Mouse (Mus musculus) hindbrain, embryonic 13.5 days (tissue): Measurements from ENCODE around the gene Zbed3. TPM values are rescaled to one million over a fixed set of nuclear protein-coding genes. Genes with fewer than 3 reads are reported as not detected.
A peak's percentile ranks its signal among the peaks of the same experiment; 100 is the strongest.
"Not testable (repeated sequence)": the region's sequence is repeated elsewhere in the genome, so short reads cannot be mapped to it uniquely, and the experiment has no call there.

ENCODE experiments used
- ATAC-seq: fragments of 200-750 bp; cut with Nextera tagmentation; 2 replicates; pipeline ENCODE4 v1.8.0; 2017; ENCODE audit warnings: moderate TSS enrichment; ENCODE audit not compliant: low FRiP score
- H3K27ac ChIP-seq: fragments of 300-500 bp; sonication (generic); 2 replicates; pipeline ENCODE4 v1.5.1; 2015; ENCODE audit warnings: inconsistent platforms, mild to moderate bottlenecking, moderate library complexity
- H3K27me3 ChIP-seq: fragments of 300-500 bp; sonication (generic); 2 replicates; pipeline ENCODE4 v1.6.1; 2015; ENCODE audit warnings: mild to moderate bottlenecking, inconsistent platforms
- H3K36me3 ChIP-seq: fragments of 300-500 bp; sonication (generic); 2 replicates; pipeline ENCODE4 v1.6.1; 2015; ENCODE audit warnings: mild to moderate bottlenecking, inconsistent platforms
- H3K4me1 ChIP-seq: fragments of 300-500 bp; sonication (generic); replicated peaks from 2 replicates; pipeline ENCODE4 v1.6.1; 2015; ENCODE audit warnings: inconsistent platforms
- H3K4me2 ChIP-seq: fragments of 300-500 bp; sonication (generic); 2 replicates; pipeline ENCODE4 v1.6.1; 2015; ENCODE audit warnings: inconsistent platforms, mild to moderate bottlenecking, moderate library complexity
- H3K4me3 ChIP-seq: fragments of 300-500 bp; sonication (generic); 2 replicates; pipeline ENCODE4 v1.5.1; 2015; ENCODE audit warnings: mild to moderate bottlenecking, inconsistent platforms
- H3K9ac ChIP-seq: fragments of 300-500 bp; sonication (generic); 2 replicates; pipeline ENCODE4 v1.6.1; 2015; ENCODE audit warnings: mild to moderate bottlenecking, inconsistent platforms
- H3K9me3 ChIP-seq: fragments of 300-500 bp; sonication (generic); 2 replicates; pipeline ENCODE4 v1.6.1; 2016; ENCODE audit warnings: inconsistent platforms
- WGBS: fragments of 180-500 bp; shearing (Covaris S2); methylation state at CpG from one replicate; pipeline ENCODE4 v1.1.7; 2015; 5-methylcytosine and 5-hydroxymethylcytosine counted together
- polyA plus RNA-seq: library from polyadenylated mRNA; unstranded; fragments of >200 nt; fragmentation: Nextera tagmentation; extraction: Ambion mirVana; gene quantifications from 2 replicates; pipeline ENCODE4 v1.2.1, GENCODE M21; 2015

Zbed3 gene
- polyA plus RNA-seq, 1 experiment from 2014 or later = 41.0 TPM

GRCm38 (mm10) chr13:95345869-95346268 lies 22.5 kb downstream of the Zbed3 start:
- Histone ChIP-seq H3K4me1 (0 out of 2 replicates have a peak, but pooled peaks cover 3% of the 10 kb centered on the region), H3K27me3 (no peaks in the 10 kb centered on the region), H3K36me3 (peaks cover 18% of the 10 kb centered on the region), H3K9me3 (no peaks in the 10 kb centered on the region), H3K9ac (no peak overlapping the region), H3K4me3 (no peak overlapping the region), H3K4me2 (no peak overlapping the region), H3K27ac (no peak overlapping the region)
- no peak for ATAC-seq
- WGBS = 53% methylated on average over 6 of the region's 6 CpGs

- Histone ChIP-seq H3K9me3 (no peaks in the 10 kb centered on the region), H3K4me2 (no peak overlapping the region), H3K27ac (no peak overlapping the region), H3K4me3 (no peak overlapping the region), H3K4me1 (0 out of 2 replicates have a peak, but pooled peaks cover 3% of the 10 kb centered on the region), H3K27me3 (no peaks in the 10 kb centered on the region), H3K9ac (no peak overlapping the region), H3K36me3 (peaks cover 30% of the 10 kb centered on the region)
- ATAC-seq = peak; percentile 66; the same call in 1 of the 2 replicates
- 34% methylated on average over 8 of the region's 8 CpGs for WGBS
Observed at GRCm38 (mm10) chr13:95347018-95347696, 23.7 kb downstream of the Zbed3 start.

DNA sequence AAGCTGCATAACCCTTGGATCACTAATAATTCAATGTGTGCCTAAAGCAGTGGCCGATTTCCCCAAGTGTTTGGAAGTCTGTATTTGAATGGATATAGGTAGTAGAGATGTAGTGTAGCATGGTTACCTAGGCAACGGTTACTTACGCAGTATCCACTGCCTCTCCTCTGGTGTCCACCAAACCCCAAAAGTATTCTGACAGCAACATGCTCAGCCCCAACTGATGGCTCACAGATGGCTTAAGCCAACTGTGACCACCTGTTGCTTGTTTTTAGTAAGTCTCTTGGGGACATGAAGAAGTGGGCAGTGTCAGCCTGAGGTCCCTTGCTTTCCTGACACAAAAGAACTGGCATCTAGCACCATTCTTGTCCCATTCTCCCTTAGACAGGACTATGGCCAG lies 25.1 kb downstream of the Zbed3 start:
- Histone ChIP-seq H3K9ac (no peak overlapping the region), H3K4me2 (no peak overlapping the region), H3K27me3 (no peaks in the 10 kb centered on the region), H3K4me1 (0 out of 2 replicates have a peak, but pooled peaks cover 3% of the 10 kb centered on the region), H3K27ac (no peak overlapping the region), H3K36me3 (peaks cover 41% of the 10 kb centered on the region), H3K4me3 (no peak overlapping the region), H3K9me3 (no peaks in the 10 kb centered on the region)
- WGBS = 81% methylated on average over 3 of the region's 3 CpGs
- ATAC-seq = no peak

GRCm38 (mm10) chr13:95358223-95358622 lies 34.8 kb downstream of the Zbed3 start:
- Histone ChIP-seq H3K4me3 (no peak overlapping the region), H3K27me3 (no peaks in the 10 kb centered on the region), H3K36me3 (peaks cover 92% of the 10 kb centered on the region), H3K4me2 (no peak overlapping the region), H3K27ac (no peak overlapping the region), H3K9me3 (no peaks in the 10 kb centered on the region), H3K4me1 (no peaks in the 10 kb centered on the region), H3K9ac (no peak overlapping the region)
- WGBS = 93% methylated on average over 2 of the region's 2 CpGs
- ATAC-seq = no peak

GRCm38 (mm10) chr13:95363440-95363839 lies 40.0 kb downstream of the Zbed3 start:
- WGBS = 74% methylated on average over 4 of the region's 4 CpGs
- Histone ChIP-seq H3K4me2 (no peak overlapping the region), H3K4me3 (no peak overlapping the region), H3K9ac (no peak overlapping the region), H3K27me3 (no peaks in the 10 kb centered on the region), H3K9me3 (no peaks in the 10 kb centered on the region), H3K36me3 (peaks cover 74% of the 10 kb centered on the region), H3K27ac (no peak overlapping the region), H3K4me1 (no peaks in the 10 kb centered on the region)
- ATAC-seq = no peak

- no peak overlapping the region for H3K4me2 ChIP-seq
- H3K9me3 ChIP-seq = no peaks in the 10 kb centered on the region
- H3K36me3 ChIP-seq = peaks cover 75% of the 10 kb centered on the region
- H3K9ac ChIP-seq = no peak overlapping the region
- no peaks in the 10 kb centered on the region for H3K27me3 ChIP-seq
- 96% methylated on average over 8 of the region's 8 CpGs for WGBS
- no peak for ATAC-seq
- H3K4me3 ChIP-seq = no peak overlapping the region
- H3K27ac ChIP-seq = no peak overlapping the region
- H3K4me1 ChIP-seq = no peaks in the 10 kb centered on the region
Observed at GRCm38 (mm10) chr13:95366356-95366755, 42.9 kb downstream of the Zbed3 start.

- Histone ChIP-seq H3K4me2 (peak within 1 kb of the TSS; percentile 92), H3K4me1 (peaks cover 18% of the 10 kb centered on the region), H3K9ac (peak within 1 kb of the TSS; percentile 95), H3K4me3 (peak within 1 kb of the TSS; percentile 98), H3K27ac (peak within 1 kb of the TSS; percentile 84), H3K27me3 (0 out of 2 replicates have a peak, but pooled peaks cover 5% of the 10 kb centered on the region), H3K36me3 (peaks cover 16% of the 10 kb centered on the region), H3K9me3 (no peaks in the 10 kb centered on the region)
- under 1% methylated on average over 86 of the region's 86 CpGs for WGBS
- ATAC-seq = peak; percentile 98
Observed at GRCm38 (mm10) chr13:95374701-95375553, 51.5 kb downstream of the Zbed3 start, which contains the start of gene Aggf1. Gene Aggf1 (minus strand): TSS chr13:95375352.

- H3K9ac ChIP-seq = peak overlapping the region; percentile 95
- peak overlapping the region; percentile 92 for H3K4me2 ChIP-seq
- 0 out of 2 replicates have a peak, but pooled peaks cover 8% of the 10 kb centered on the region for H3K27me3 ChIP-seq
- ATAC-seq = peak; percentile 52
- H3K4me1 ChIP-seq = peaks cover 18% of the 10 kb centered on the region
- H3K27ac ChIP-seq = peak overlapping the region; percentile 84
- no peaks in the 10 kb centered on the region for H3K9me3 ChIP-seq
- H3K4me3 ChIP-seq = peak overlapping the region; percentile 98
- WGBS = 28% methylated on average over 6 of the region's 6 CpGs
- H3K36me3 ChIP-seq = peaks cover 10% of the 10 kb centered on the region
Observed at GRCm38 (mm10) chr13:95375554-95375914, 52.1 kb downstream of the Zbed3 start.

DNA sequence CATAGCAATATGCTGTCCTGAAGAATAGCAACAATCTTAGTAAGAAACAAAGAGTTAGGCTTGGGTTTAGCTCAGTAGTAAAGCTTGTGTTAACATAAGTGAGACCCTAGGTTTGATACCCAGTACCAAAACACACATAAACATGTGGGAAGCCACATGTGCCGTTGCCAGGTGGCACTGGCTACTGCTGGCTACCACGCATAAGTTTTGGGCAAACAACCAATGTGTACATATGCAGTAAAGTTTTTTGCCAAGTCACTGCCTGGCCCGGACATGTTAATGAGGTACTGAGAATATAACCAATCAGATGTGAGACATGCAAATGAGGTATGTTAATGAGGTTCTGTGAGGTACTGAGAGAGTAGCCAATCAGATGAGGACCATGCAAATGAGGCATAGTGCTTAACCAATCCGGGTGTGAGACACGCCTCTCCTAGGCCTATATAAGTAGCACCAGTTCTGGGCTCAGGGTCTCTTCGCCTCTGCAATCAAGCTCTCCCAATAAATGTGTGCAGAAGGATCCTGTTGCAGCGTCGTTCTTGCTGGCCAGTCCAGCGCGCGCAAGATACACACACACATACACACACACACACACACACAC lies 53.4 kb downstream of the Zbed3 start:
- not testable (repeated sequence) for ATAC-seq, H3K36me3 ChIP-seq, H3K9ac ChIP-seq, H3K27ac ChIP-seq, H3K27me3 ChIP-seq, H3K9me3 ChIP-seq, H3K4me2 ChIP-seq, H3K4me3 ChIP-seq
- H3K4me1 ChIP-seq = peaks cover 18% of the 10 kb centered on the region
- WGBS = 97% methylated on average over 11 of the region's 11 CpGs

- ATAC-seq = no peak
- H3K27me3 ChIP-seq = 0 out of 2 replicates have a peak, but pooled peaks cover 11% of the 10 kb centered on the region
- H3K9ac ChIP-seq = no peak overlapping the region
- H3K4me2 ChIP-seq = no peak overlapping the region
- no peaks in the 10 kb centered on the region for H3K36me3 ChIP-seq
- no peak overlapping the region for H3K4me3 ChIP-seq
- H3K27ac ChIP-seq = no peak overlapping the region
- no peaks in the 10 kb centered on the region for H3K9me3 ChIP-seq
- 91% methylated on average over 3 of the region's 3 CpGs for WGBS
- H3K4me1 ChIP-seq = peaks cover 8% of the 10 kb centered on the region
Observed at GRCm38 (mm10) chr13:95378696-95379095, 55.3 kb downstream of the Zbed3 start.

DNA sequence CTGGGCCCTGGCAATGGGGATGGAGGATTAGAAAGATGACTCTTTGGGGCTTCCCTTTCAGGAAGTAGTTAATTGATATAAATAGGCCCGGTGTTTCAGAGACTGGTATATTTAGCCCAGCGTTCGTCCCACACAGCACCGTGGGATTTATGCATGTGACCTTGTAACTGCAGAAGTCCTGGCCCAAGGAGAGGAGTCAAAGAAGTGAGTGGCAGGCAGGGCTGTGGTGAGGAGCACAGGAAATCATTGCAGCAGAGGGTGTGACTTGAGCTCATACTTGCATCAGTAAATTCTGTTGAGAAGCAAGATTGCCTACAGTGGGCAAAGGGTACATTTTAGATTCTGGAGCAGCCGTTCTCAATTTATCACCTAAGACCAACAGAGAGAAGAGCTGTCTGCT lies 59.0 kb downstream of the Zbed3 start:
- ATAC-seq = no peak
- 85% methylated on average over 5 of the region's 5 CpGs for WGBS

More for the DNA sequence above, 59.0 kb downstream of the Zbed3 start:
- Histone ChIP-seq H3K4me2 (no peak overlapping the region), H3K4me1 (no peaks in the 10 kb centered on the region), H3K9ac (no peak overlapping the region), H3K27ac (no peak overlapping the region), H3K36me3 (no peaks in the 10 kb centered on the region), H3K9me3 (no peaks in the 10 kb centered on the region), H3K4me3 (no peak overlapping the region), H3K27me3 (0 out of 2 replicates have a peak, but pooled peaks cover 11% of the 10 kb centered on the region)
